Mouse (Mus musculus): ENCODE results near the gene Ttc16. TPM values are rescaled to one million over a fixed set of nuclear protein-coding genes. Genes with fewer than 3 reads are reported as not detected.

The Ttc16 gene
- polyA plus RNA-seq, 1 experiment: 1.1 TPM

- no peaks in the 10 kb centered on the region for H3K4me1 ChIP-seq (ENCODE audit: control insufficient read depth, insufficient read depth, low read length)
- no peak for DNase-seq
- no peaks in the 10 kb centered on the region for H3K27me3 ChIP-seq (replicated peaks; ENCODE audit: control insufficient read depth, insufficient read depth, low read length)
- WGBS: 60% methylated on average over 15 of the region's 15 CpGs
- H3K27ac ChIP-seq (ENCODE audit: insufficient read depth, low read depth, low read length): no peak overlapping the region
- no peak overlapping the region for H3K4me3 ChIP-seq (ENCODE audit: insufficient read depth, low read depth, low read length)
- H3K36me3 ChIP-seq (ENCODE audit: control insufficient read depth, insufficient read depth, low read length): no peaks in the 10 kb centered on the region
- TF ChIP-seq CTCF (conservative IDR thresholded peaks at IDR 0.05; ENCODE audit: insufficient read depth, insufficient read length, low read depth, low read length) (no peak), POLR2A (IDR thresholded peaks at IDR 0.05; ENCODE audit: low read depth, low read length) (no peak)
These were observed 31.0 kb downstream of the Ttc16 start for GRCm38 (mm10) chr2:32744272-32744982.

- Histone ChIP-seq H3K4me3 (ENCODE audit: insufficient read depth, low read depth, low read length) (no peak overlapping the region), H3K4me1 (ENCODE audit: control insufficient read depth, insufficient read depth, low read length) (no peaks in the 10 kb centered on the region), H3K27ac (ENCODE audit: insufficient read depth, low read depth, low read length) (no peak overlapping the region), H3K27me3 (replicated peaks; ENCODE audit: control insufficient read depth, insufficient read depth, low read length) (no peaks in the 10 kb centered on the region), H3K36me3 (ENCODE audit: control insufficient read depth, insufficient read depth, low read length) (no peaks in the 10 kb centered on the region)
- no peak for DNase-seq
- 36% methylated on average over 18 of the region's 18 CpGs for WGBS
- TF ChIP-seq CTCF (conservative IDR thresholded peaks at IDR 0.05; ENCODE audit: insufficient read depth, insufficient read length, low read depth, low read length) (no peak), POLR2A (IDR thresholded peaks at IDR 0.05; ENCODE audit: low read depth, low read length) (no peak)
These were observed 33.3 kb downstream of the Ttc16 start for GRCm38 (mm10) chr2:32742173-32742531.

GRCm38 (mm10) chr2:32741273-32742172 lies 33.9 kb downstream of the Ttc16 start:
- no peak for TF ChIP-seq POLR2A (IDR thresholded peaks at IDR 0.05; ENCODE audit: low read depth, low read length)
- no peak for TF ChIP-seq CTCF (conservative IDR thresholded peaks at IDR 0.05; ENCODE audit: insufficient read depth, insufficient read length, low read depth, low read length)
- no peak for DNase-seq
- H3K4me1 ChIP-seq (ENCODE audit: control insufficient read depth, insufficient read depth, low read length): no peaks in the 10 kb centered on the region
- H3K4me3 ChIP-seq (ENCODE audit: insufficient read depth, low read depth, low read length): peak overlapping the region; percentile 2; the same call in 1 of the 2 replicates
- H3K27me3 ChIP-seq (replicated peaks; ENCODE audit: control insufficient read depth, insufficient read depth, low read length): no peaks in the 10 kb centered on the region
- no peaks in the 10 kb centered on the region for H3K36me3 ChIP-seq (ENCODE audit: control insufficient read depth, insufficient read depth, low read length)
- 14% methylated on average over 56 of the region's 58 CpGs for WGBS
- no peak overlapping the region for H3K27ac ChIP-seq (ENCODE audit: insufficient read depth, low read depth, low read length)

- no peak for DNase-seq
- TF ChIP-seq POLR2A (IDR thresholded peaks at IDR 0.05; ENCODE audit: low read depth, low read length): no peak
- TF ChIP-seq CTCF (conservative IDR thresholded peaks at IDR 0.05; ENCODE audit: insufficient read depth, insufficient read length, low read depth, low read length): no peak
- Histone ChIP-seq H3K4me3 (ENCODE audit: insufficient read depth, low read depth, low read length) (peak within 1 kb of the TSS; percentile 2; the same call in 1 of the 2 replicates), H3K36me3 (ENCODE audit: control insufficient read depth, insufficient read depth, low read length) (no peaks in the 10 kb centered on the region), H3K27me3 (replicated peaks; ENCODE audit: control insufficient read depth, insufficient read depth, low read length) (no peaks in the 10 kb centered on the region), H3K27ac (ENCODE audit: insufficient read depth, low read depth, low read length) (no peak within 1 kb of the TSS), H3K4me1 (ENCODE audit: control insufficient read depth, insufficient read depth, low read length) (no peaks in the 10 kb centered on the region)
- 16% methylated on average over 11 of the region's 11 CpGs for WGBS
These were observed 34.5 kb downstream of the Ttc16 start, which contains the start of gene 6330409D20Rik for GRCm38 (mm10) chr2:32740916-32741272. Gene 6330409D20Rik (minus strand): TSS chr2:32741016.

GRCm38 (mm10) chr2:32739311-32739710 lies 36.1 kb downstream of the Ttc16 start:
- H3K4me1 ChIP-seq (ENCODE audit: control insufficient read depth, insufficient read depth, low read length): no peaks in the 10 kb centered on the region; the same call in 1 of the 2 replicates
- TF ChIP-seq POLR2A (IDR thresholded peaks at IDR 0.05; ENCODE audit: low read depth, low read length) (no peak), CTCF (conservative IDR thresholded peaks at IDR 0.05; ENCODE audit: insufficient read depth, insufficient read length, low read depth, low read length) (no peak)
- no peaks in the 10 kb centered on the region for H3K27me3 ChIP-seq (replicated peaks; ENCODE audit: control insufficient read depth, insufficient read depth, low read length)
- DNase-seq: no peak
- H3K4me3 ChIP-seq (ENCODE audit: insufficient read depth, low read depth, low read length): no peak overlapping the region
- H3K27ac ChIP-seq (ENCODE audit: insufficient read depth, low read depth, low read length): no peak overlapping the region
- H3K36me3 ChIP-seq (ENCODE audit: control insufficient read depth, insufficient read depth, low read length): no peaks in the 10 kb centered on the region
- 69% methylated on average over 4 of the region's 4 CpGs for WGBS

GRCm38 (mm10) chr2:32737008-32737407 lies 38.4 kb downstream of the Ttc16 start:
- no peaks in the 10 kb centered on the region for H3K36me3 ChIP-seq (ENCODE audit: control insufficient read depth, insufficient read depth, low read length)
- no peaks in the 10 kb centered on the region for H3K27me3 ChIP-seq (replicated peaks; ENCODE audit: control insufficient read depth, insufficient read depth, low read length)
- H3K4me1 ChIP-seq (ENCODE audit: control insufficient read depth, insufficient read depth, low read length): no peaks in the 10 kb centered on the region; the same call in 1 of the 2 replicates
- TF ChIP-seq POLR2A (IDR thresholded peaks at IDR 0.05; ENCODE audit: low read depth, low read length) (no peak), CTCF (conservative IDR thresholded peaks at IDR 0.05; ENCODE audit: insufficient read depth, insufficient read length, low read depth, low read length) (no peak)
- no peak for DNase-seq
- no peak overlapping the region for H3K4me3 ChIP-seq (ENCODE audit: insufficient read depth, low read depth, low read length)
- H3K27ac ChIP-seq (ENCODE audit: insufficient read depth, low read depth, low read length): no peak overlapping the region
- WGBS: 68% methylated on average over 6 of the region's 6 CpGs

Data from kidney, adult 2 months (tissue).